Mouse (Mus musculus) bone marrow, adult 2 months (tissue): Measurements from ENCODE around the gene Casp6. TPM values are rescaled to one million over a fixed set of nuclear protein-coding genes. Genes with fewer than 3 reads are reported as not detected.
A peak's percentile ranks its signal among the peaks of the same experiment; 100 is the strongest.

Experiments used
- H3K27ac ChIP-seq: fragments of 200-500 bp; 2 replicates; pipeline ENCODE4 v1.5.1; 2012; ENCODE audit warnings: low read depth, mild to moderate bottlenecking, control low read depth, inconsistent platforms, low read length; ENCODE audit not compliant: control insufficient read depth, poor library complexity, insufficient read depth
- H3K4me1 ChIP-seq: fragments of 200-500 bp; 2 replicates; pipeline ENCODE4 v1.6.1; 2011; ENCODE audit warnings: low read length; ENCODE audit not compliant: control insufficient read depth, insufficient read depth
- H3K4me3 ChIP-seq: fragments of 200-500 bp; replicated peaks from 2 replicates; pipeline ENCODE3; 2011; ENCODE audit warnings: mild to moderate bottlenecking, low read depth, low read length, control low read depth; ENCODE audit not compliant: control insufficient read depth
- CTCF ChIP-seq: fragments of 200-500 bp; IDR thresholded peaks from 2 replicates; pipeline ENCODE4 v1.5.1; 2011; ENCODE audit warnings: low read length, control low read depth; ENCODE audit not compliant: control insufficient read depth, insufficient read depth
- POLR2A ChIP-seq: fragments of 200-500 bp; IDR thresholded peaks from 2 replicates; pipeline ENCODE4 v1.6.1; 2011; ENCODE audit warnings: low read depth, mild to moderate bottlenecking, control low read depth, low read length, borderline replicate concordance; ENCODE audit not compliant: control insufficient read depth
- WGBS: fragments of 180-500 bp; shearing (Covaris S2); methylation state at CpG from one replicate; pipeline ENCODE4 v1.1.7; 2018; 5-methylcytosine and 5-hydroxymethylcytosine counted together
- polyA plus RNA-seq: library from polyadenylated mRNA; stranded (reverse); fragments of >200 nt; gene quantifications from 2 replicates; pipeline ENCODE4 v1.2.4, GENCODE M21; 2011; ENCODE audit warnings: low replicate concordance; ENCODE audit not compliant: missing spikeins, insufficient read depth, insufficient read length

Casp6 gene
- polyA plus RNA-seq, 1 experiment: 10.7 TPM

DNA sequence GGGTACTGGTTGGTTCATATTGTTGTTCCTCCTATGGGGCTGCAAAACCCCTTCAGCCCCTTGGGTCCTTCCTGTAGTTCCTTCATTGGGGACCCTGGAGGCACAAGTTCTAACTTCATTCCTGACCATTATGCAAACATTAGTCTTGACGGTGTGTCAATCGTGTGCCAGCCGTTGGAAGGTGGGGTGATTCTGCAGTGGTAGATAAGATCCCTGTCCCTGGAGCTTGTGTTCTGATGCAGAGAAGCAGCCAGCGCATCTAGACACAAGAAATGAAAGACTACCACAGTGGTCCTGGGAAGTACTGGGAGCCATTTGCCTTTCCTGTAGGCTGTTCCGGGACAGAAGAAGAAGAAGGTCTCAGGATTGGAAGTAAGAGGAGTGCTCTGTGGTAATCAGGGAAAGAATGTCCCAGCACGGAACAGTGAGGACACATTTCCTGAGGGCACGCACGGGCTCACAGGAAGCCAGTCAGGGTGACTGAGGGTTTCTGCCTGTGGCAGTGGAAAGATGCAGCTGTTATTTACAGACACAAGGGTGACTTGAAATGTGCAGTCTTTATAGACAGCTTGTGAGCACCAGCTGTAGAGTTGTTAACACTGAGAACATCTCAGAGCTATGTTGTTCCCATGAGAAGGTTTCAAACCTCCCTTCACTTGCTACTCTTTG lies 20.2 kb upstream of the Casp6 start:
- Histone ChIP-seq H3K4me1 (no peaks in the 10 kb centered on the region; the same call in none of the 2 replicates), H3K4me3 (peak overlapping the region; percentile 33), H3K27ac (peak overlapping the region; percentile 8; the same call in 1 of the 2 replicates)
- TF ChIP-seq CTCF (no peak), POLR2A (no peak)
- WGBS: 36% methylated on average over 8 of the region's 8 CpGs

DNA sequence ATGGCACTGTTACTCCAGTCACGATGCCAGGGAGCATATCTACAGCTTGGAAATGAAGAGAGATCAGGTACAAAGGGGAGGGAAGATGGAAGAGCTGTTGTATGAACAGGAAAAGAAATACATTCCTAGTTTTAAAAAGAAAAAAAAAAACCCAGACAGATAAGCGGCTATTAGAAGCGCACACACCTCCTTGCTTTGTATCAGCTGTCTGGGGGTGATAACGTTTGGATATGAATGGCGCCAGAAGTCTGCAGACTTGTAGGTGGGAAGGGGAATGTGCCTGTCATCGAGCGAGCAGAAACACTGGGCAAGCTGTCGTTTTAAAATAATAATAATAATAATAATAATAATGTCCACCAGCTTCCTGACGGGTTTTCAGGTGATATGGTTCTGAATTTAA lies 15.6 kb upstream of the Casp6 start:
- TF ChIP-seq POLR2A (no peak), CTCF (no peak)
- Histone ChIP-seq H3K27ac (no peak overlapping the region), H3K4me1 (no peaks in the 10 kb centered on the region; the same call in 1 of the 2 replicates), H3K4me3 (no peak overlapping the region)
- 68% methylated on average over 9 of the region's 9 CpGs for WGBS

DNA sequence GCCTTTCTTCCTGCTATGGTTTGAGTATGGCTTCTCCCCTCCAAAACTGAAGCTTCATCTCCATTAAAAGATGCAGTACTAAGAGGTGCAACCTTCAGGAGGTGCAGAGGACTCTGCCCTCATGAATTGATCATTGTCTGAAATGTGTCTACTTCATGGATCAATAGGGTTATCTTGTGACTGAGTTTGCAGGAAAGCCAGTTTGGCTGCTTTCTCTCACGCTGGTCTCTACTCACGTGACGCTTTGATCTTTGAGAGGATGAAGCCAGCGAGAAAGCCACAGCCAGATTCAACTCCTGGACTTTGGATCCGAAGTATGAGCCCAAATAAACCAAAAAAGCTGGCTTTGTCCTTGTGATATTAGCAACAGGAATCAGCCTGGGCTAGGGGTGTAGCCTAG lies 14.8 kb upstream of the Casp6 start:
- no peak overlapping the region for H3K27ac ChIP-seq
- H3K4me3 ChIP-seq: no peak overlapping the region
- WGBS: 89% methylated on average over 5 of the region's 5 CpGs
- TF ChIP-seq POLR2A: no peak
- TF ChIP-seq CTCF: no peak
- H3K4me1 ChIP-seq: no peaks in the 10 kb centered on the region; the same call in 1 of the 2 replicates

DNA sequence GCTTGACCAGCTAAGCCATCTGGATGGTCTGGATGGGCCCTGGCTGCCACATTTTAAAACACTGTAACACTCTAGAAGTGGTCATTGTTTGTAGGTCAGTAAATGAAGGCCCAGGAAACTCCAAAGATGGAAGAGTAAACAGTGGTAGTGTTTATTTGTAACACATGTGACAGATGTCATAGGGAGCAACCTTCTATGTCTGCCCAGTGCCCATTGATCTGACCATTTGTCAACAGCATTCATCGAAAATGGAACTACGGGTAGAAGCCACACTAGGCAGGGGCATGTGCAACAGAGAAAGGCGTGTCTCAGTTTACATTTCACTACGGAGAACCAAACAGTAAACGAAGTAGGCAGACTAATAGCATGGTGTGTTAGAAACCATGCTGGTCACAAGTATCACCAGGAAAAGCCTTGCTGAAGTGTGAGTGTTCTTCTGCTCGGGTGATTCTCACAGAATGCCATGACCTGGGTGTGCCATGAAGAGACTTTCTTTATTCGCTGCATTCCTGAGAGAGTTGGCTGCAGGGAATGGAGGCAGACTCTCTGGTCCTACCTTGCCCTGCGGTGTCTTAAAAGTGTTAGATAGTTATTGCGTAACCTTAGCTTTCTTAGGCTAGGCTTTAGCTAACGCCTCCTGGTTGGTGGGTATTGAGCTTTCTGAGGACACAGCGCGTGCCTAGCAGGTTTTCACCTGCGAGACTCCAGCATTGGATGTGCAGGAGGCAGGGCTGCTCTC lies 13.3 kb upstream of the Casp6 start:
- TF ChIP-seq CTCF (no peak), POLR2A (no peak)
- WGBS: 89% methylated on average over 13 of the region's 13 CpGs
- no peaks in the 10 kb centered on the region; the same call in 1 of the 2 replicates for H3K4me1 ChIP-seq
- no peak overlapping the region for H3K4me3 ChIP-seq
- no peak overlapping the region for H3K27ac ChIP-seq

DNA sequence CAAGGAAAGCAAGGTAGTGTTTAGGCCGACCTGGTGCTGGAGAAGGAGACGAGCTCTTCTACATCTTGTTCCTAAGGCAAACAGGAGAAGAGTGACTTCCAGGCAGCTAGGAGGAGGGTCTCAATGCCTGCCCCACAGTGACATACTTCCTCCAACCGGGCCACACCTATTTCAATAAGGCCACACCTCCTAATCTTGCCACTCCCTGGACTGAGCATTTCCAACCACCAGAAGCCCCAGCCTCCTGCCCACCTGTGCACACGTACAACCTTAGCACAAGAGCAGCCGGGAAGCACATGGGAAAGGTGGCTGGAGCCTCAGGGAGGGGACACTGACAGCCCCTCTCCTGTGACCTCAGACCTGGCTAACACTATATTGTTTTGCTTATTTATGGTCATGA lies 9.2 kb upstream of the Casp6 start:
- Histone ChIP-seq H3K4me1 (no peaks in the 10 kb centered on the region; the same call in 1 of the 2 replicates), H3K4me3 (no peak overlapping the region), H3K27ac (no peak overlapping the region)
- TF ChIP-seq POLR2A (no peak), CTCF (no peak)
- WGBS: 87% methylated on average over 5 of the region's 5 CpGs

DNA sequence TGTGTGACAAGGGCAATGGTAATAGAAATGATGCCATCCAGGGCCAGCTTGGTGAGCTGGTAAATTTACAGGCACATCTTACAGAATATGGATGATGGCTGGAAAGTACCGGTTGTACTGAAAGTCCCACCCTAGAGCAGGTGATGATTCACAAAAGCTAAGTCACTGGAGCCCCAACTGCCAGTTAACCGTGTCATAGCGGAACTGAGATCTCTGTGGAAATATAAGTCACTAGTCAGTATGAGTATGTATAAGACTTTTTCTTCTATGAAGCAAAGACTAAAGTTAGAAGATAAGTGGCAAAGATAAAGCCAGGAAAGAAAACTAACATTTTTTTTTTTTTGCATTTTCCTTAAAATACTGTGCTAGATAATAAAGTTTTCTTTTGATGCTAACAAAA lies 8.1 kb upstream of the Casp6 start:
- Histone ChIP-seq H3K4me3 (no peak overlapping the region), H3K4me1 (no peaks in the 10 kb centered on the region; the same call in 1 of the 2 replicates), H3K27ac (no peak overlapping the region)
- TF ChIP-seq POLR2A: no peak
- no peak for TF ChIP-seq CTCF
- WGBS: 95% methylated on average over 3 of the region's 3 CpGs

DNA sequence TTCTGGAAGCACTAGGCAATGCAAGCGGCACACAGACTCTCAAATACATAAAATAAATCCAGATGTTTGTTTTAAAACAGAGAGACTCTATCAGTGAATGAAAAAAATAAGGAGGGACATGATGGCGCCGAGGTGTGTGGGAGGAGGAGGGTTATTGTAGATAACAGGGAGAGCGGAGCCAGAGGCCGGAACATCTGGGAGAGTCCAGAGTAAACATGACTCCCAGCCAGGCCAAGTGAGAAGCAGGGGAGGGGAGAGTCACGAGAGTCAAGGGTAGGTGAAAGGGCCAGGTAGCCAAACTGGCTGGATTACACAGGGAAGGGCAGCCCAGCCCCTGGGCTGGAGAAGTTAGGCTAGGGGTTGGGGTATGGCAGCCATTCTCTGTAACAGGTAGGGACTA lies 4.6 kb upstream of the Casp6 start:
- no peak for TF ChIP-seq CTCF
- no peak for TF ChIP-seq POLR2A
- no peaks in the 10 kb centered on the region; the same call in 1 of the 2 replicates for H3K4me1 ChIP-seq
- no peak overlapping the region for H3K27ac ChIP-seq
- no peak overlapping the region for H3K4me3 ChIP-seq
- WGBS: 93% methylated on average over 6 of the region's 6 CpGs

DNA sequence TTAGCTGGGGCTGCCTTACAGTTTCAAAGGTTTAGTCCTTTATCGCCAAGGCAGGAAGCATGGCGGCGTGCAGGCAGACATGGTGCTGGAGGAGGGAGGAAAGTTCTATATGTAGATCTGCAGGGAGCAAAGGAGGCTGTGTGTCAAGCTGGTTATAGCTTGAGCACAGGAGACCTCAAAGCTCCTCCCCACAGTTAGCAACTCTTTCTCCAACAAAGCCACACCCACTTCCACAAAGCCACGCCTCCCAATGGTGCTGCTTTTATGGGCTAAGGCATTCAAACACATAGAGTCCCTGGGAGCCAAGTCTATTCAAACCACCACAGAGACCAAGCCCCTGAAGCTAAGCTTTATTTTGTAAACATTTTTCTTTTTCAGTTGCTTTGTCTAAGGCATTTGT lies 2.3 kb upstream of the Casp6 start:
- TF ChIP-seq CTCF: no peak
- TF ChIP-seq POLR2A: no peak
- WGBS: 85% methylated on average over 4 of the region's 4 CpGs
- H3K4me3 ChIP-seq: no peak overlapping the region
- no peaks in the 10 kb centered on the region; the same call in 1 of the 2 replicates for H3K4me1 ChIP-seq
- H3K27ac ChIP-seq: no peak overlapping the region

DNA sequence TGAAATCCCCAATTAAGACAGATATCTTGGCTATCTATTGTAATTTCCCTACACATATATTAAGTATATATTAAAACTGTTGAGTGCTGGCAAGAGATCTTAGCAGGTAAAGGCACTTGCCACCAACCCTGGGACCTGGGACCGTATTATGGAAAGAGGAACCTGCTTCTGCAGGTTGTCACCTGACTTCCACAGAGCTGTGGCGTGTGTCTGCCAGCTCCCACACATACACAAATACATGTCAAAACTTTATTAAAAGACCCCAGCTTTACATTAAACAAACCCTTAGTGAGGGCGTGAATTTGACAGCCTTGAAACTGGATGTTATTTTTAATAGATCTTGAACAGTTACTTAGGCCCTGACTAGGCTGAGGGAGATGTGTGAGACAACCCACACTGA lies 2.1 kb downstream of the Casp6 start:
- H3K27ac ChIP-seq: no peak overlapping the region
- no peak for TF ChIP-seq POLR2A
- no peak for TF ChIP-seq CTCF
- H3K4me1 ChIP-seq: peaks cover 1% of the 10 kb centered on the region; the same call in 1 of the 2 replicates
- H3K4me3 ChIP-seq: no peak overlapping the region
- WGBS: 59% methylated on average over 3 of the region's 3 CpGs
